Mouse (Mus musculus): ENCODE results near the gene Guca1a.
"Not testable (repeated sequence)": the region's sequence is repeated elsewhere in the genome, so short reads cannot be mapped to it uniquely, and the experiment has no call there.

The Guca1a gene

DNA sequence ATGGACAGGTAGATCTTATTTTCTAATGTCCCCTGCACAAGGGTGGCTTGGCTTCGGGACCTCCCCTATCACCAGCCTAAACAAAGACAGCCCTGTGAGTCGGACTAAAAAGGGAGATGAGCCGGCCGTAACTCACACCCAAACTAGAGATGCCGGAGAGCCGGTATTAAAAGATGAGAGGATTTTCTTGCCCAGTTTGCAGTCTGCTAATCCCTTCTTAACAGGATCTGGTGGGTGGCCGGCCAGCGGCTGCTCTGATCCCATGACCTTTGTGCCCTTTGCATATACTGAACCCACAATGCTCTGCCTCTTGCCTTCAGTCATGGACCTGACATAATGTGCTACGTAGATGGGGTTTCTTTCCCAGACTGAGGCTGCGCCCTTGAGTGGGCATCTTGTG, at the start of gene Guca1a:
TSS of gene Guca1a (minus strand) at position 134 of the 400 bp plus-strand sequence.
- in situ Hi-C loops (cut with MboI, MseI), result no loop called here

GRCm38 (mm10) chr17:47449432-47449831, 49.0 kb upstream of the Guca1a start:
- in situ Hi-C loops (cut with MboI, MseI), result no loop called here

DNA sequence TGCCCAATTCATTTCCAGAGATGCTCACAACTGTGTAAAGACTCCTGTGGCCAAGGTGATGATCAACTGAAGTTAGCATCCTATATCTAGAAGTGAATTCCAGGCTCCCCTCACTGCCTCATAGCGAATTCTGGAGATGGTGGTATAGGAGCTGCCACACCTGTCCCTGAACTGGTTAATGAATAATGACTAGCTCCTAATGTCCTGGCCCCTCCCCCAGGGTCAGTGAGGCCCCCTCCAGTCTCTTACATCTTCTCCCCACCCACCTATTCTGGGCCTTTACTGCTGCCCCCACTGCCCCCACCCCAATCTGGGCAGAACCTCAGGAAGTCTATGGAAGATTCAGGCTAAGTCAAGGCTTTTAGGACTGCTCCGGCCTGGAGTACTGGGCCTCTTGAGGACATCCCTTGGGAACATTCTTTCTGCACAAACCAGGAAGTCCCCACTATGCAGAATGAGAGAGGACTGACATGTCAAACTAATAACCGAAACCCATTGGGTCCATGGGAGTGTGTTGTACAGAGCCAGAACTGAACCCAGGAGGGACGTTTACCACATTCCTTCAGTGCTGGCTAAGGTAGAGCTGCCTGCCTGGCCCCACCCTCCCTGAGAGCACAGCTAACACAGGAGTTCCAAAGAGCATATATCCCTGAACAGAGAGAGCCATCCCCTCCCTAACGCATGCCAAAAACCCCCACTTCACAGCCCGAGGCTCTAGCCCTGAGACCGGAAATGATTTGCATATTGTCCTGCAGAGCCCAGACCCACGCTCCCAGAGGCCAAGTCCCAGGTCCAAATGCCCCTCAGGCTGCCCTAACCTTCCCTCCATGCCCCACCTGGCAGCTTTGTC, 48.4 kb upstream of the Guca1a start:
- in situ Hi-C loops (cut with MboI, MseI), result no loop called here

DNA sequence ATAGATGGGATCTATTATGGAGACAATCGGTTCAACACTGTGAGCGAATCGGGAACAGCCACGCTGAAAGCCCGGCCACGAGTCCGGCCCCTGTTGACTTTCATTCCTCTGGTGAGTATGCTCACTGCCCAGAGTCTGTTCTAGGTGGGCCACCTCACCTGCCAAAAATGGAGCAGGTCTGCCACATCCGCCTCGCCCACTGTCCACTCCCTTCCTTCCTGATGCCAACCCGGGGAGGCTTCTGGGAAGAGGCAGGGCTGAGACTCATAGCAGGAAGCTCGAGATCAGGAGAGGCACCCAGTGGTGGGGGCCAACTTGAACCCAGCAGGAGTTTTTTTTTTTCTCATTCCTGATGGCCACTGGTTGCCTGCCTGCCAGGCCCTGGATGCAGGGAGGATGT, 46.2 kb upstream of the Guca1a start:
- in situ Hi-C loops (cut with MboI, MseI), result no loop called here

DNA sequence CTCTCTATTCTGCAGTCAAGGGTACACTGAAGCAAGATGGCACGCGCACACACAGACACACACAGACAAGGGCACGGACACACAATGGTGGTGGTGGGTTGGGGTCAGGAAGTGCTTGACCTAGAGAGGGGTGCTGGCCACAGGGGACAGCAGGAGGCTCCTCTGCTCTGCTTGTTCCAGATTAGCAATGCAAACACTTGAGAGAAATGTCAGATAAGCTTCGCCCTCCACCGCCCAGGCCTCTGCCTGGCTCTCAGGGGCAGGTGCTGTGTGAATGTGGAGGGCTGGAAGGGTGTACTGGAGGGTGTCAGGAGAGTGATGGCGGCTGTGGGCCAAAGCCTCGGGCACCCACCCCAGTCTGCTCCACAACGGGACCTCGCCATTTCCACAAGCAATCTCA, 45.6 kb upstream of the Guca1a start:
- in situ Hi-C loops (cut with MboI, MseI), result no loop called here

DNA sequence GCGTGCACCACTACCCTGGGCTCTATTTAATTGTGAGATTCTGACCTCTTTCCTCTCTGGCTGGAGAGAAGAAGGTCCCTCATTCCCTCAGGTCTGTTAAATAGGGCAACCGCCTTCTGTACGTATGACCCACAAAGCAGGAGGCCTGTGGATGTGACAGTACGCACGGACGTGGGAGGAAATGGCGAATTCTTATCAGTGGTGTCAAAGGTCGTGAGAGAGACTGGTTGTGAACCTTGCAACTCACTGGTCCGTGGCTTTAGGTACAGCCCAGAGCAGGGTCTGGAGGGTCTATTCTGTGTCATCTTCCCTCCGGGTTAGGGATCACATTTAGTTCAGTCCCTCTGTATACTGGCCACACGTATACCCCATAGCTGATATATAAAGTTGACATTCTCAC, 45.1 kb upstream of the Guca1a start:
- in situ Hi-C loops (cut with MboI, MseI), result no loop called here

GRCm38 (mm10) chr17:47444113-47444512, 43.7 kb upstream of the Guca1a start:
- in situ Hi-C loops (cut with MboI, MseI), result no loop called here

DNA sequence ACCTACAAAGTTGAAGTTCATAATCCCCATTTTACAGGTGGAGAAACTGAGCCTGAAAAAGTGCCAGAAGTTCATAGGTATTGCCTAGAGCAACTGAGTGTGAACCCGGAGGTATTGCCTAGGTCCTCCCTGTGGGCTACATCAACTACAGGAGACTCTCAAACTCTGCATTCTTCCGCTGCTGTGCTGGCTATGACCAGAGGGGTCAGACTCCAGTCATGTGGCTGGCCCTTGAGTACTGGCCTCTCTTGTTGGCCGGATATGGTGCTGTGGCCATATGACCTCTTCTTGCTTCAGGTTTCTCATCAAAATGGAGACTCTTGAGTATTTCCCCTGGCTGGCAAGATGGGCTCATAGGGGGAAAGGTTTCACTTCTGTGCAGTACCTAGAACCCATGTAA, 41.9 kb upstream of the Guca1a start:
- in situ Hi-C loops (cut with MboI, MseI), result no loop called here

DNA sequence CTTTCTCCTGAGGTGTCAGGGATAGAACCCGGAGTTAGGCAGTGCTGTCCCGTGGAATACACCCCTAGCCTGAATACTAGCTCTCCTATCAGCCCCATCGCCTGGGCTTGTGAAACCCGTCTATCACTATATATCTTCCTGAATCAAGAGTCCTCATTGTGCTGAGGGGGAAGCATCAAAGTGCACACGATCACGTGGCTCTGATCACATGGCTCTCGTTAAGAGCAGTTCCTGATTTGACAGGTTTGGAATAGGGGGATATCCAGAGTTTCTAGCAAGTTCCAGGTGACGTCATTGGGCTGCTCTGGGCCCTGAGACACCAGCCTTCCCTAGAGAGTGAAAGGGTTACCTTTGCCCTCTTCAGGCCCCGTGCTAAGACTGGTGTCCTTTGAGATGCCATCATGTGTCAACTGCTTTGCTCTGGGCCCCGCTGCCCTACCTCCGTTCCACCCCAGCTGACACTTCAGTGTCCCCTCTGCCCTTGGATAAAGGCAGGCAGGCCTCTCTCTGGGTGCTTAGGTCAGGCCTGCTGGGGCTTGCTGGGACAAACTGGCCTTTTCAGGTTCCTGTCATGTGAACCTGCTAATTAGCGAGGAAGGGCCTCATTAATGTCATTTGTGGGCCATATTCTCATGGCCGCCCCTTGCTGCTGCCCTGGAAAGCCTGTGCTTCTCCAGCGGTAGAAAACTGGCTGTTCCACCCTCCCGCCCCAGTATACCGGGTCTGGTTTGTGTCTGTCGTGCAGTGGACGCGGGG, 41.1 kb upstream of the Guca1a start:
- in situ Hi-C loops (cut with MboI, MseI), result no loop called here

GRCm38 (mm10) chr17:47440359-47440890, 40.0 kb upstream of the Guca1a start:
- in situ Hi-C loops (cut with MboI, MseI), result no loop called here

GRCm38 (mm10) chr17:47439396-47440028, 39.1 kb upstream of the Guca1a start:
- in situ Hi-C loops (cut with MboI, MseI), result no loop called here

DNA sequence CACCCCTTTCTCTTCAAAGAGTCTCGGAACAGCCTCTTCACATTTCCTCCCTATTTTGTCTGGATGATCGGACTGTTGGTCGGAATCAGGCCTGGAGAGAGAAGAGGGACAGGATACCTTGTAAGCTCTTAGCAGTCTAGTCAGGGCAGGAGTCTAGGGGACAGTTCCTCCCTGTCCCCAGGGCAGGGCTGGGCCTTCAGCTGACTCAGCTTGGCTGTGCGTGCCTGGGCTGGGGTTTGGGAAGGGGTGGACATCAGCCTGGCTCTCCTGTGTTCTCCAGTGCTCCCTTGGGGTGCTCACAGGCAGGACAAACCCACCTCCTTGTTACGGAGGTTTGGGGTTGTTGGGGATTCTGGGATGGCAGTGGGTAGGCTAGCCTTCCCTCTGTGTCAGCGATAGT, 38.2 kb upstream of the Guca1a start:
- in situ Hi-C loops (cut with MboI, MseI), result no loop called here

- in situ Hi-C loops (cut with MboI, MseI), result no loop called here
Measured at GRCm38 (mm10) chr17:47436907-47437547, 36.6 kb upstream of the Guca1a start, which contains the start of gene 1700001C19Rik. 1700001C19Rik (minus strand) TSS chr17:47437376.

DNA sequence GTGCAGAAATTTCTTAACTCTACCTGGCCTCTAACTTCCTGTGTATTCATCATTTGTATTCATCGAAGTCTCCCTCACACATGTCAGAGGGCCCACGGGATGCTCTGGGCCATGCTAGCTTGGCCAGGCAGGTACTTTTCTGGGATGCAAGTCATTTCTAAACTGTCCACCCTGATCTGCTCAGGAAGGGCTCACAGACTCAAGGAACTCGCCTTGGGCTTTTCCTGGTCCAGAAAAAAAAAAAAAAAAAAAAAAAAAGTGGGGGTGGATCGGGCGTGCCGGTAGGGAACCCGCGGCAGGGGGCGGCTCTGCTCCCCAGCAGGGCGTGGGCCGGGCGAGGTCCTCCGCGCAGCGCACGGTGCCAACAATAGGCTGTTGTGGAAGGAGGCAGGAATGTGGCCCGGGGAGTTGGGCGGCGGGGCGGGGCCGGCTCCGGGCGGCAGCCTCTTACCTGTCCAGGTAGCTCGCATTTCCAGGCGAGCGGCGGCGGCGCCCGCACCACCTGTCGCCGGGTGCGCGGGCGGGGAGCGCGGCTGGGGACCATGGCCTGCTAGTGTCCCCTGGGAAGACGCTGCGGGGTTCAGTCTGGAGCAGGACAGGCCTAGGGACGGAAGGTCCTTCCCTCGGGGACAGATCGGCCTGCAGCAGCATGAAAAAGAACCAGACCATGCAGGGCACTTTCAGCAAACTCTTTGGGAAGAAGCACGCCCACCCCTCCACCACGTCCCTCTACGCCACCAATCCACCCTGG, 35.9 kb upstream of the Guca1a start, which contains the start of gene AI661453:
TSS of gene AI661453 (plus strand) at position 460 of the 751 bp plus-strand sequence.
- in situ Hi-C loops (cut with MboI, MseI), result no loop called here

DNA sequence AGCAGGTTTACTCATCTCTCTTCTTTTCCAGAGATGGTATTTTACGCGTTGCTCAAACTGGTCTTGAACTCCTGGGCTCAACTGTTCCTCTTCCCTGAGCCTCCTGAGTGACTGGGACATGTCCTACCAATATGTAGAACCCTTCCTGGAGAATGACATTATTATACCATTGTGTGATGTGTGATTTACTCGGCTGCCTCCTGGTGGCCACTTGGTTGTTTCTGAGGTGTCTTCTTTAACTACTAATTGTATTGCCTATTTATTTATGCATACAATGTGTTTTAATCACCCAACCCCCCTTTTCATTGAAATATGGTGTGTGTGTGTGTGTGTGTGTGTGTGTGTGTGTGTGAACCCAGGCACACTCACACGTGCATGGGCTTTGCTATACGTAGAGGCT, 30.4 kb upstream of the Guca1a start:
- in situ Hi-C loops (cut with MboI, MseI), result no loop called here

DNA sequence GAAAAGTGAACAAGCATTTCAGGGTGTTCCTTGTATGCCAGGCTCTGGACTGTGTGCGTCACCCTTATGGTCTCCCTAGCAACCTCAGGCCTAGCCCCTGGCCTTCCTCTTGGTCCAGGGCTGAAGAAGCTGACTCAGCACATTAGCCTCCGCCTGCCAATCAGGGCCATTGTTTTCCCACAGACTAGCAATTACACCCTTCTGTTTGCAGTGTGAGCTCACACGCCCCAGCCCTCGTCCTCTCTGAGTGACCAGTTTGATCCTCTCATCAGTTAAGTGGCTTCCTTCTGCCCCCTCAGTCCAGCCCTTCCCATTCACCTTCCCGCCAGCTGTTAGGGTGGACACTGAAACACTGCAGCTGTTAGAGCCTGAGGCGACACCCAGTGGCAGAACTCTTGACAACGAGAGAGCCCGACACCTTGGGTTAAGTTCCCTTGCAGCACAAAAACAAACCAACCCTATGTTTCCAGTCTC, 28.5 kb upstream of the Guca1a start:
- in situ Hi-C loops (cut with MboI, MseI), result no loop called here

GRCm38 (mm10) chr17:47427316-47427715, 26.9 kb upstream of the Guca1a start:
- in situ Hi-C loops (cut with MboI, MseI), result no loop called here

DNA sequence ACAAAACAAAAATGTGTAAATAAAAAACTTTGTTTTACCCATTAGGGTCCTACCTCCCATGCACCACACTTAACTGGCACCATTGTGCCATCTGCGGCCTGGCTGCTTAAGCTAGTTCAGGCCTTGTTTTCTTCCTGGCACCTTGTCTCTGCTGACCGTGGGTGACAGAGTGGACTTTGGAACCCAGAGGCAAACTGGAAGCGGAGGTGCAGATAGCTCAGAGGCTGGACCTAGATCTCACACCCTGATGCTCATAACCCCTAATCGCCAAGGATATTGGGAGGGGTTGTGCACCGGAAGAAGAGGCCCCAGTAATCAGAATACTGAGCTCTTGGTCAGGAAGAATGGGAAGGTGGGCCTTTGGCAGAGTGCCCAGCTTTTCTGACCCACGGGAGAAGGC, 23.8 kb upstream of the Guca1a start:
- in situ Hi-C loops (cut with MboI, MseI), result no loop called here

GRCm38 (mm10) chr17:47422616-47423015, 22.2 kb upstream of the Guca1a start:
- in situ Hi-C loops (cut with MboI, MseI), result not testable (repeated sequence)

GRCm38 (mm10) chr17:47421566-47421965, 21.2 kb upstream of the Guca1a start:
- in situ Hi-C loops (cut with MboI, MseI), result no loop called here

DNA sequence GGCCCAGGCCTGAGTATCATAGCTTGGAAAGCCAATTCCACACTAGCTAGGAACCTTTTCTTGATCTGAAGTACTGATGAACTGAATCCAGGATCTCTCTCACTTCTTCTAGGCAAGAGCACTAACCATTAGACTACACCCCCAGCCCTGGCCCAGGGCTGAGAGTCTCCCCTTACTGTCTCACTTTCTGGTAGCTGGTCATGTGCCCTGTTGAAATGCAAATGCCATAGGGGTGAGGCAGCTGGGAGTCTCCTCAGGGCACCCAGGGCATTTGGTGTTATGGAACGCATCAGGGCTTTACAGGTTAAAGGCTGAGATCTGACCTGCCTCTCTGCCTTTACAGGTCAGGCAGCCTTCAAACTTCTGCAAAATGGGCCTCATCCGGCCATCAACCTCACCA, 19.8 kb upstream of the Guca1a start:
- in situ Hi-C loops (cut with MboI, MseI), result no loop called here
